In genomic region chr6:14081884-14082283, GRCm38 (mm10) we compare ENCODE assay signal across 24 mouse cellular contexts.
A peak's percentile ranks its signal among the peaks of the same experiment; 100 is the strongest.
DNase-seq lines count a peak whose midpoint lies in the region; ATAC-seq and TF ChIP-seq lines count a peak whose summit lies in the region.
"Had no signal": no experiment of that assay in that cellular context is flagged by ENCODE, and none has a peak within 500 bp of the region (broad histone marks: within the 10 kb centered on the region; RNA-seq: fewer than 3 reads in every experiment).

No protein-coding gene starts in this region.

- 64% methylated on average over 1 of the region's 1 CpGs for WGBS in midbrain, embryonic 13.5 days
- WGBS in midbrain, embryonic 16.5 days: 56% methylated on average over 1 of the region's 1 CpGs
- WGBS in heart, embryonic 11.5 days (ENCODE audit: insufficient replicate concordance): 45% methylated on average over 1 of the region's 1 CpGs

- ATAC-seq in midbrain, embryonic 13.5 days: peak; percentile 62; the same call in 1 of the 2 replicates
- ATAC-seq in midbrain, embryonic 16.5 days: no peak
- ATAC-seq in heart, embryonic 11.5 days (replicated peaks; ENCODE audit: insufficient number of reproducible peaks, low FRiP score, low TSS enrichment): no peak
- ATAC-seq: activated CD4-positive, CD25-positive, alpha-beta regulatory T cell, adult 4 months; forebrain, embryonic 15.5 days; forebrain, postnatal 0 days; Patski had no signal

- TF ChIP-seq POLR2A in brain, embryonic 14.5 days (IDR thresholded peaks at IDR 0.05; ENCODE audit: borderline replicate concordance, extremely low read depth, insufficient read depth, insufficient read length, poor library complexity, severe bottlenecking): no peak

- H3K4me1 ChIP-seq in midbrain, embryonic 13.5 days (replicated peaks): no peaks in the 10 kb centered on the region
- no peaks in the 10 kb centered on the region for H3K4me1 ChIP-seq in midbrain, embryonic 16.5 days (ENCODE audit: control insufficient read depth, insufficient read depth, low read length)
- no peaks in the 10 kb centered on the region for H3K4me1 ChIP-seq in heart, embryonic 11.5 days (ENCODE audit: control insufficient read depth, insufficient read depth, low read length)
- H3K4me1 ChIP-seq: embryonic facial prominence, embryonic 13.5 days; embryonic facial prominence, embryonic 15.5 days; forebrain, embryonic 10.5 days; forebrain, embryonic 12.5 days; forebrain, embryonic 15.5 days had no signal

- TF ChIP-seq CTCF in brain, embryonic 14.5 days (IDR thresholded peaks at IDR 0.05; ENCODE audit: borderline replicate concordance, extremely low read depth, insufficient read depth, insufficient read length): no peak

- no peak overlapping the region for H3K4me2 ChIP-seq in midbrain, embryonic 13.5 days (replicated peaks)
- no peak overlapping the region for H3K4me2 ChIP-seq in midbrain, embryonic 16.5 days (ENCODE audit: low read length)
- no peak overlapping the region for H3K4me2 ChIP-seq in heart, embryonic 11.5 days
- H3K4me2 ChIP-seq: embryonic facial prominence, embryonic 13.5 days; embryonic facial prominence, embryonic 15.5 days; forebrain, embryonic 12.5 days; forebrain, embryonic 15.5 days had no signal

- no peaks in the 10 kb centered on the region for H3K36me3 ChIP-seq in midbrain, embryonic 13.5 days
- H3K36me3 ChIP-seq in midbrain, embryonic 16.5 days (ENCODE audit: control insufficient read depth, insufficient read depth, low read length): no peaks in the 10 kb centered on the region
- H3K36me3 ChIP-seq in heart, embryonic 11.5 days (ENCODE audit: control insufficient read depth, insufficient read depth, low read length): no peaks in the 10 kb centered on the region
- H3K36me3 ChIP-seq: embryonic facial prominence, embryonic 13.5 days; embryonic facial prominence, embryonic 15.5 days; forebrain, embryonic 10.5 days; forebrain, embryonic 12.5 days; forebrain, embryonic 15.5 days had no signal

- H3K4me3 ChIP-seq in midbrain, embryonic 13.5 days (replicated peaks): no peak overlapping the region
- no peak overlapping the region for H3K4me3 ChIP-seq in midbrain, embryonic 16.5 days (ENCODE audit: low read depth, low read length)
- no peak overlapping the region for H3K4me3 ChIP-seq in heart, embryonic 11.5 days (ENCODE audit: low read depth, low read length)
- H3K4me3 ChIP-seq: embryonic facial prominence, embryonic 13.5 days; embryonic facial prominence, embryonic 15.5 days; erythroblast, embryonic 14.5 days; forebrain, embryonic 10.5 days; forebrain, embryonic 12.5 days; forebrain, embryonic 15.5 days had no signal

- H3K9me3 ChIP-seq in midbrain, embryonic 13.5 days: no peaks in the 10 kb centered on the region
- no peaks in the 10 kb centered on the region for H3K9me3 ChIP-seq in midbrain, embryonic 16.5 days (replicated peaks; ENCODE audit: control insufficient read depth, low read length, poor library complexity, severe bottlenecking)
- H3K9me3 ChIP-seq in heart, embryonic 11.5 days (replicated peaks; ENCODE audit: control insufficient read depth, low read length): no peaks in the 10 kb centered on the region
- H3K9me3 ChIP-seq: embryonic facial prominence, embryonic 13.5 days; embryonic facial prominence, embryonic 15.5 days; forebrain, embryonic 10.5 days; forebrain, embryonic 12.5 days; forebrain, embryonic 15.5 days had no signal

- no peak overlapping the region for H3K27ac ChIP-seq in midbrain, embryonic 13.5 days
- no peak overlapping the region for H3K27ac ChIP-seq in midbrain, embryonic 16.5 days (ENCODE audit: low read length)
- H3K27ac ChIP-seq in heart, embryonic 11.5 days (ENCODE audit: low read depth, low read length): no peak overlapping the region
- H3K27ac ChIP-seq: embryonic facial prominence, embryonic 13.5 days; embryonic facial prominence, embryonic 15.5 days; forebrain, embryonic 10.5 days; forebrain, embryonic 12.5 days; forebrain, embryonic 15.5 days had no signal

- no peaks in the 10 kb centered on the region for H3K27me3 ChIP-seq in midbrain, embryonic 13.5 days
- no peaks in the 10 kb centered on the region for H3K27me3 ChIP-seq in midbrain, embryonic 16.5 days (ENCODE audit: control insufficient read depth, insufficient read depth, low read depth, low read length)
- no peaks in the 10 kb centered on the region for H3K27me3 ChIP-seq in heart, embryonic 11.5 days (ENCODE audit: control insufficient read depth, insufficient read depth, low read length)
- H3K27me3 ChIP-seq: embryonic facial prominence, embryonic 13.5 days; embryonic facial prominence, embryonic 15.5 days; forebrain, embryonic 12.5 days; forebrain, embryonic 15.5 days; Patski had no signal

- no peak overlapping the region for H3K9ac ChIP-seq in midbrain, embryonic 13.5 days (replicated peaks)
- H3K9ac ChIP-seq in midbrain, embryonic 16.5 days (ENCODE audit: low read depth, low read length): no peak overlapping the region
- no peak overlapping the region for H3K9ac ChIP-seq in heart, embryonic 11.5 days (ENCODE audit: low read depth, low read length)
- H3K9ac ChIP-seq: embryonic facial prominence, embryonic 13.5 days; embryonic facial prominence, embryonic 15.5 days; forebrain, embryonic 12.5 days; forebrain, embryonic 15.5 days; forebrain, postnatal 0 days had no signal

- peak; percentile 5 for DNase-seq in Muller cell, postnatal 12 days (ENCODE audit: inconsistent ontology term)
- peak; percentile 4 for DNase-seq in brain, embryonic 14.5 days (ENCODE audit: low read depth)
- DNase-seq: adrenal gland, adult 8-10 months; adrenal gland, postnatal 14 days; adrenal gland, postnatal 36 days; cerebellum, adult 11 months; cerebellum, adult 18-20 months; cerebellum, adult 8-10 months; cerebellum, adult 9-11 months; cerebellum, postnatal 14 days; cerebellum, postnatal 36 days; embryo, embryonic 11 days; forebrain, postnatal 0 days had no signal
